Mouse (Mus musculus) liver, postnatal 0 days (tissue): Measurements from ENCODE around the gene Actr5. TPM values are rescaled to one million over a fixed set of nuclear protein-coding genes. Genes with fewer than 3 reads are reported as not detected.
A peak's percentile ranks its signal among the peaks of the same experiment; 100 is the strongest.

Experiments
- ATAC-seq: fragments of 200-750 bp; cut with Nextera tagmentation; 2 replicates; pipeline ENCODE4 v1.8.0; 2017; ENCODE audit warnings: mild to moderate bottlenecking, moderate library complexity
- DNase-seq: peaks from one replicate; pipeline ENCODE4 v3.0.0-alpha.2; 2016
- H3K27ac ChIP-seq: fragments of 300-500 bp; sonication (generic); 2 replicates; pipeline ENCODE4 v1.5.1; 2014; ENCODE audit warnings: antibody characterized with exemption, moderate library complexity, mild to moderate bottlenecking, low read depth
- H3K27me3 ChIP-seq: fragments of 300-500 bp; sonication (generic); 2 replicates; pipeline ENCODE4 v1.6.1; 2014; ENCODE audit warnings: low read length, control low read depth, mixed read lengths; ENCODE audit not compliant: insufficient read depth
- H3K36me3 ChIP-seq: fragments of 300-500 bp; sonication (generic); replicated peaks from 2 replicates; pipeline ENCODE4 v1.6.1; 2014; ENCODE audit warnings: mild to moderate bottlenecking, control low read depth, low read length, moderate library complexity, mixed read lengths; ENCODE audit not compliant: insufficient read depth
- H3K4me1 ChIP-seq: fragments of 300-500 bp; sonication (generic); 2 replicates; pipeline ENCODE4 v1.6.1; 2014; ENCODE audit warnings: antibody characterized with exemption, mild to moderate bottlenecking, control low read depth; ENCODE audit not compliant: insufficient read depth
- H3K4me2 ChIP-seq: fragments of 300-500 bp; sonication (generic); 2 replicates; pipeline ENCODE4 v1.6.1; 2014; ENCODE audit warnings: low read depth, mild to moderate bottlenecking, low read length, moderate library complexity, mixed read lengths
- H3K4me3 ChIP-seq: fragments of 300-500 bp; sonication (generic); 2 replicates; pipeline ENCODE4 v1.5.1; 2014; ENCODE audit warnings: low read depth, low read length
- H3K9ac ChIP-seq: fragments of 300-500 bp; sonication (generic); replicated peaks from 2 replicates; pipeline ENCODE4 v1.6.1; 2014; ENCODE audit warnings: mild to moderate bottlenecking, moderate library complexity
- H3K9me3 ChIP-seq: fragments of 300-500 bp; sonication (generic); 2 replicates; pipeline ENCODE4 v1.6.1; 2016; ENCODE audit warnings: mild to moderate bottlenecking, control low read depth, low read length, mixed read lengths
- CTCF ChIP-seq: sonication (generic); IDR thresholded peaks from 2 replicates; pipeline ENCODE4 v1.5.1; 2016; ENCODE audit warnings: antibody characterized with exemption, low read depth
- EP300 ChIP-seq: IDR thresholded peaks from 2 replicates; pipeline ENCODE4 v1.6.1; 2016; ENCODE audit warnings: antibody characterized with exemption, low read depth, mild to moderate bottlenecking
- WGBS: fragments of 180-500 bp; shearing (Covaris S2); extraction: QIAGEN DNeasy Blood & Tissue Kit; methylation state at CpG from one replicate; pipeline ENCODE4 v1.1.7; 2014; ENCODE audit not compliant: insufficient replicate concordance; 5-methylcytosine and 5-hydroxymethylcytosine counted together
- polyA plus RNA-seq: library from polyadenylated mRNA; unstranded; fragments of >200 nt; fragmentation: Nextera tagmentation; extraction: Ambion mirVana; gene quantifications from 2 replicates; pipeline ENCODE4 v1.2.1, GENCODE M21; 2015

Actr5 gene
- polyA plus RNA-seq, 1 experiment from 2014 or later = 2.8 TPM

- DNase-seq = no peak
- no peak overlapping the region for H3K4me2 ChIP-seq
- H3K9ac ChIP-seq = no peak overlapping the region
- 72% methylated on average over 6 of the region's 6 CpGs for WGBS
- ATAC-seq = no peak
- no peak overlapping the region for H3K4me3 ChIP-seq
- H3K27me3 ChIP-seq = no peaks in the 10 kb centered on the region
- no peak for TF ChIP-seq CTCF
- TF ChIP-seq EP300 = no peak
- no peak overlapping the region for H3K27ac ChIP-seq
- H3K36me3 ChIP-seq = no peaks in the 10 kb centered on the region
- no peaks in the 10 kb centered on the region for H3K4me1 ChIP-seq
- no peaks in the 10 kb centered on the region for H3K9me3 ChIP-seq
These were observed 57.0 kb downstream of the Actr5 start for GRCm38 (mm10) chr2:158681714-158682113.

- Histone ChIP-seq H3K9me3 (no peaks in the 10 kb centered on the region), H3K4me2 (no peak overlapping the region), H3K36me3 (no peaks in the 10 kb centered on the region), H3K4me3 (no peak overlapping the region), H3K27me3 (no peaks in the 10 kb centered on the region), H3K9ac (no peak overlapping the region), H3K4me1 (no peaks in the 10 kb centered on the region), H3K27ac (peak overlapping the region; percentile 16; the same call in 1 of the 2 replicates)
- WGBS = 45% methylated on average over 11 of the region's 11 CpGs
- DNase-seq (no peak), ATAC-seq (0 out of 2 replicates have a peak, but pooled peaks have one; percentile 17)
- no peak for TF ChIP-seq EP300
- TF ChIP-seq CTCF = no peak
These were observed 57.8 kb downstream of the Actr5 start for GRCm38 (mm10) chr2:158682344-158683037.

GRCm38 (mm10) chr2:158683038-158683413 is 58.3 kb downstream of the Actr5 start:
- 15% methylated on average over 4 of the region's 4 CpGs for WGBS
- no peaks in the 10 kb centered on the region for H3K36me3 ChIP-seq
- H3K27me3 ChIP-seq = no peaks in the 10 kb centered on the region
- no peak overlapping the region for H3K27ac ChIP-seq
- no peak overlapping the region for H3K9ac ChIP-seq
- no peaks in the 10 kb centered on the region for H3K4me1 ChIP-seq
- no peak for TF ChIP-seq CTCF
- no peak for TF ChIP-seq EP300
- no peak overlapping the region for H3K4me3 ChIP-seq
- DNase-seq = no peak
- no peak overlapping the region for H3K4me2 ChIP-seq
- no peaks in the 10 kb centered on the region for H3K9me3 ChIP-seq
- no peak for ATAC-seq

GRCm38 (mm10) chr2:158684247-158684843 is 59.7 kb downstream of the Actr5 start:
- no peaks in the 10 kb centered on the region for H3K27me3 ChIP-seq
- no peaks in the 10 kb centered on the region for H3K36me3 ChIP-seq
- no peak overlapping the region for H3K4me2 ChIP-seq
- ATAC-seq (no peak), DNase-seq (no peak)
- H3K9ac ChIP-seq = no peak overlapping the region
- H3K27ac ChIP-seq = no peak overlapping the region
- H3K4me3 ChIP-seq = no peak overlapping the region
- no peaks in the 10 kb centered on the region for H3K9me3 ChIP-seq
- peaks cover 3% of the 10 kb centered on the region; the same call in 1 of the 2 replicates for H3K4me1 ChIP-seq
- TF ChIP-seq EP300 = no peak
- TF ChIP-seq CTCF = no peak
- 65% methylated on average over 9 of the region's 9 CpGs for WGBS

- TF ChIP-seq CTCF = no peak
- TF ChIP-seq EP300 = no peak
- Histone ChIP-seq H3K4me2 (no peak overlapping the region), H3K27ac (no peak overlapping the region), H3K9ac (no peak overlapping the region), H3K9me3 (no peaks in the 10 kb centered on the region), H3K36me3 (no peaks in the 10 kb centered on the region), H3K4me1 (peaks cover 7% of the 10 kb centered on the region), H3K4me3 (no peak overlapping the region), H3K27me3 (no peaks in the 10 kb centered on the region)
- DNase-seq (no peak), ATAC-seq (no peak)
- 76% methylated on average over 3 of the region's 3 CpGs for WGBS
These were observed 60.2 kb downstream of the Actr5 start for GRCm38 (mm10) chr2:158684910-158685309.

- H3K36me3 ChIP-seq = no peaks in the 10 kb centered on the region
- H3K27me3 ChIP-seq = no peaks in the 10 kb centered on the region
- H3K4me2 ChIP-seq = no peak overlapping the region
- no peaks in the 10 kb centered on the region for H3K9me3 ChIP-seq
- no peak overlapping the region for H3K4me3 ChIP-seq
- DNase-seq (no peak), ATAC-seq (no peak)
- H3K4me1 ChIP-seq = peaks cover 7% of the 10 kb centered on the region
- TF ChIP-seq CTCF (no peak), EP300 (no peak)
- no peak overlapping the region for H3K9ac ChIP-seq
- 59% methylated on average over 2 of the region's 2 CpGs for WGBS
- H3K27ac ChIP-seq = no peak overlapping the region
These were observed 61.7 kb downstream of the Actr5 start for GRCm38 (mm10) chr2:158686394-158686793.
